Mouse (Mus musculus): ENCODE data around the gene Kdelr3. TPM values are rescaled to one million over a fixed set of nuclear protein-coding genes. Genes with fewer than 3 reads are reported as not detected.

Kdelr3 gene
- total and polyA plus RNA-seq, 3 experiments: 0.33 to 7.4 (median 0.94) TPM

GRCm38 (mm10) chr15:79506460-79506859, 9.8 kb upstream of the Kdelr3 start:
- Histone ChIP-seq H3K9me3 (replicated peaks; ENCODE audit: low read length) (peaks cover 2% of the 10 kb centered on the region), H3K9ac (ENCODE audit: insufficient read depth, low read depth) (no peak overlapping the region), H3K27me3 (replicated peaks) (peaks cover 85% of the 10 kb centered on the region), H3K79me2 (replicated peaks; ENCODE audit: control insufficient read depth, extremely low read depth, insufficient read depth, poor library complexity, severe bottlenecking) (no peaks in the 10 kb centered on the region), H3K4me1 (ENCODE audit: control insufficient read depth in 1 of 2, insufficient read depth in 2 of 2) (no peaks in the 10 kb centered on the region), H3K36me3 (replicated peaks in 1 of 2; ENCODE audit: control insufficient read depth in 1 of 2, insufficient read depth in 1 of 2, low read length in 1 of 2) (no peaks in the 10 kb centered on the region), H3K4me3 (replicated peaks in 1 of 3; ENCODE audit: low read depth in 2 of 3, low read length in 2 of 3, poor library complexity in 1 of 3) (no peak overlapping the region), H3K27ac (ENCODE audit: insufficient read depth, low read depth) (no peak overlapping the region), H3K4me2 (ENCODE audit: insufficient read depth, low read depth, poor library complexity, severe bottlenecking) (no peak overlapping the region)
- in situ Hi-C loops (cut with MboI; ENCODE audit: low pct_ligation_motif_present, low pct_unique_long_range_greater_than_20kb, low sequenced_read_pairs): no loop called here
- TF ChIP-seq USF2 (conservative IDR thresholded peaks at IDR 0.05; ENCODE audit: low read depth, low read length) (no peak), ELF1 (IDR thresholded peaks at IDR 0.05; ENCODE audit: low read depth, low read length) (no peak), JUND (conservative IDR thresholded peaks at IDR 0.05; ENCODE audit: low read depth, low read length) (no peak), MAFK (IDR thresholded peaks at IDR 0.05; ENCODE audit: insufficient replicate concordance, low read length) (no peak), JUN (IDR thresholded peaks at IDR 0.05; ENCODE audit: insufficient read depth, low read depth, low read length) (no peak)
- dilution Hi-C loops (cut with MboI; ENCODE audit: extremely low pct_ligation_motif_present, extremely low pct_unique_long_range_greater_than_20kb, low sequenced_read_pairs): no loop called here
- no peak for DNase-seq (ENCODE audit: extremely low read depth)

GRCm38 (mm10) chr15:79507055-79507828, 9.0 kb upstream of the Kdelr3 start:
- dilution Hi-C loops (cut with MboI; ENCODE audit: extremely low pct_ligation_motif_present, extremely low pct_unique_long_range_greater_than_20kb, low sequenced_read_pairs): no loop called here
- Histone ChIP-seq H3K4me3 (replicated peaks in 1 of 3; ENCODE audit: low read depth in 2 of 3, low read length in 2 of 3, poor library complexity in 1 of 3) (no peak overlapping the region), H3K79me2 (replicated peaks; ENCODE audit: control insufficient read depth, extremely low read depth, insufficient read depth, poor library complexity, severe bottlenecking) (no peaks in the 10 kb centered on the region), H3K27ac (ENCODE audit: insufficient read depth, low read depth) (no peak overlapping the region), H3K27me3 (replicated peaks) (peaks cover 85% of the 10 kb centered on the region), H3K9ac (ENCODE audit: insufficient read depth, low read depth) (no peak overlapping the region), H3K9me3 (replicated peaks; ENCODE audit: low read length) (peaks cover 2% of the 10 kb centered on the region), H3K4me1 (ENCODE audit: control insufficient read depth in 1 of 2, insufficient read depth in 2 of 2) (no peaks in the 10 kb centered on the region), H3K36me3 (replicated peaks in 1 of 2; ENCODE audit: control insufficient read depth in 1 of 2, insufficient read depth in 1 of 2, low read length in 1 of 2) (no peaks in the 10 kb centered on the region), H3K4me2 (ENCODE audit: insufficient read depth, low read depth, poor library complexity, severe bottlenecking) (no peak overlapping the region)
- TF ChIP-seq HCFC1 (IDR thresholded peaks at IDR 0.05; ENCODE audit: low read depth, low read length): no peak
- no peak for TF ChIP-seq GABPA (IDR thresholded peaks at IDR 0.05; ENCODE audit: insufficient replicate concordance, low read depth, low read length)
- no peak for TF ChIP-seq KAT2A (IDR thresholded peaks at IDR 0.05; ENCODE audit: insufficient replicate concordance, low read length)
- no peak for TF ChIP-seq NRF1 (IDR thresholded peaks at IDR 0.05; ENCODE audit: low read depth, low read length)
- TF ChIP-seq RCOR1 (conservative IDR thresholded peaks at IDR 0.05; ENCODE audit: low read depth, low read length): no peak
- TF ChIP-seq UBTF (IDR thresholded peaks at IDR 0.05; ENCODE audit: low read depth, low read length): no peak
- TF ChIP-seq TCF12 (IDR thresholded peaks at IDR 0.05; ENCODE audit: low read depth, low read length): no peak
- TF ChIP-seq POLR2A (IDR thresholded peaks at IDR 0.05; ENCODE audit: low read depth, low read length): no peak
- no peak for TF ChIP-seq ZKSCAN1 (IDR thresholded peaks at IDR 0.05; ENCODE audit: borderline replicate concordance, low read depth, low read length)
- TF ChIP-seq USF1 (IDR thresholded peaks at IDR 0.05; ENCODE audit: low read depth, low read length): no peak
- no peak for TF ChIP-seq MAFK (IDR thresholded peaks at IDR 0.05; ENCODE audit: insufficient replicate concordance, low read length)
- no peak for TF ChIP-seq NELFE (IDR thresholded peaks at IDR 0.05; ENCODE audit: low read depth, low read length)
- no peak for TF ChIP-seq USF2 (conservative IDR thresholded peaks at IDR 0.05; ENCODE audit: low read depth, low read length)
- TF ChIP-seq ZMIZ1 (IDR thresholded peaks at IDR 0.05; ENCODE audit: low read depth, low read length): no peak
- no peak for TF ChIP-seq PAX5 (IDR thresholded peaks at IDR 0.05; ENCODE audit: low read length)
- no peak for DNase-seq (ENCODE audit: extremely low read depth)
- in situ Hi-C loops (cut with MboI; ENCODE audit: low pct_ligation_motif_present, low pct_unique_long_range_greater_than_20kb, low sequenced_read_pairs): no loop called here

Measured in CH12.LX (cell line).